Mouse (Mus musculus) neutrophil, adult 5-6 weeks (primary cell): Measurements from ENCODE around the gene Sec31b. TPM values are rescaled to one million over a fixed set of nuclear protein-coding genes. Genes with fewer than 3 reads are reported as not detected.

Experiments
- ATAC-seq: fragments of 151-379, 151-347 bp; 2 replicates; pipeline ENCODE4 v1.8.0; 2017; ENCODE audit warnings: mild to moderate bottlenecking, moderate TSS enrichment; ENCODE audit not compliant: insufficient number of reproducible peaks, poor library complexity, low FRiP score, severe bottlenecking; ENCODE audit errors: extremely low read depth
- total RNA-seq: library from RNA; stranded (forward); fragments of 200-1000 nt; gene quantifications from 2 replicates; pipeline ENCODE4 v1.2.3, GENCODE M21; 2017

Gene Sec31b
- total RNA-seq, 1 experiment from 2014 or later: 2.1 TPM

- no peak for ATAC-seq
Measured at GRCm38 (mm10) chr19:44498936-44499335, 46.7 kb downstream of the Sec31b start.

GRCm38 (mm10) chr19:44496941-44497340, 48.7 kb downstream of the Sec31b start:
- ATAC-seq: no peak

GRCm38 (mm10) chr19:44496511-44496910, 49.2 kb downstream of the Sec31b start:
- no peak for ATAC-seq

GRCm38 (mm10) chr19:44493128-44493527, 52.5 kb downstream of the Sec31b start, which contains the start of gene Wnt8b:
Wnt8b (plus strand) TSS chr19:44493472.
- ATAC-seq: no peak

- peak; percentile 58; the same call in 1 of the 2 replicates for ATAC-seq
Measured at GRCm38 (mm10) chr19:44487266-44487665, 58.4 kb downstream of the Sec31b start.

GRCm38 (mm10) chr19:44476541-44476940, 69.1 kb downstream of the Sec31b start:
- no peak for ATAC-seq

GRCm38 (mm10) chr19:44475268-44475667, 70.4 kb downstream of the Sec31b start:
- ATAC-seq: no peak

- ATAC-seq: peak; percentile 85
Measured at GRCm38 (mm10) chr19:44474158-44474557, 71.5 kb downstream of the Sec31b start.

Other genes starting within 250 kb of the Sec31b start
- gene Scd4, start 212.8 kb downstream of the Sec31b start, total RNA-seq: 0.12 and 1.0 TPM in 2 replicates
- 296 and 305 TPM in 2 replicates for gene Scd1, start 138.0 kb downstream of the Sec31b start, total RNA-seq
- not detected in 2 replicates for gene Wnt8b, start 52.4 kb downstream of the Sec31b start, total RNA-seq
- gene Gm20538, start 7.0 kb upstream of the Sec31b start, total RNA-seq: 7.1 and 11.0 TPM in 2 replicates
- gene Ndufb8, start 9.6 kb upstream of the Sec31b start, total RNA-seq: 71.2 and 115 TPM in 2 replicates
- gene Hif1an, start 17.0 kb upstream of the Sec31b start, total RNA-seq: 24.9 and 29.6 TPM in 2 replicates
- not detected in 2 replicates for gene Pax2, start 210.2 kb upstream of the Sec31b start, total RNA-seq